Mouse (Mus musculus) ES-Bruce4 (cell line): Measurements from ENCODE around the gene Slc26a9. TPM values are rescaled to one million over a fixed set of nuclear protein-coding genes. Genes with fewer than 3 reads are reported as not detected.

Source experiments
- H3K27ac ChIP-seq: 2 replicates; pipeline ENCODE4 v1.5.1; 2012; ENCODE audit warnings: low read length, inconsistent platforms; ENCODE audit not compliant: insufficient read depth
- H3K27me3 ChIP-seq: 2 replicates; pipeline ENCODE4 v1.6.1; 2012; ENCODE audit warnings: mild to moderate bottlenecking, low read length, inconsistent platforms; ENCODE audit not compliant: control insufficient read depth, poor library complexity, insufficient read depth, severe bottlenecking
- H3K36me3 ChIP-seq: 2 replicates; pipeline ENCODE4 v1.6.1; 2012; ENCODE audit warnings: inconsistent platforms, mild to moderate bottlenecking, low read length, moderate library complexity; ENCODE audit not compliant: control insufficient read depth, poor library complexity, insufficient read depth, severe bottlenecking
- H3K4me1 ChIP-seq: one replicate; pipeline ENCODE4 v1.8.1; 2011; ENCODE audit warnings: low read length; ENCODE audit not compliant: control insufficient read depth, insufficient read depth
- H3K4me3 ChIP-seq: 2 replicates; pipeline ENCODE4 v1.5.1; 2011; ENCODE audit warnings: low read depth, mild to moderate bottlenecking, low read length
- H3K9ac ChIP-seq: 2 replicates; pipeline ENCODE4 v1.6.1; 2012; ENCODE audit warnings: low read depth, mild to moderate bottlenecking, inconsistent platforms; ENCODE audit not compliant: poor library complexity, severe bottlenecking
- H3K9me3 ChIP-seq: replicated peaks from 2 replicates; pipeline ENCODE4 v1.6.1; 2012; ENCODE audit warnings: mild to moderate bottlenecking, low read length, inconsistent platforms; ENCODE audit not compliant: control insufficient read depth, poor library complexity, insufficient read depth, severe bottlenecking
- CTCF ChIP-seq: IDR thresholded peaks from one replicate; pipeline ENCODE4 v1.8.1; 2011; ENCODE audit warnings: low read depth, low read length
- EP300 ChIP-seq: IDR thresholded peaks from 2 replicates; pipeline ENCODE4 v1.6.1; 2011; ENCODE audit warnings: low read depth, low read length; ENCODE audit not compliant: insufficient read depth
- POLR2A ChIP-seq: IDR thresholded peaks from one replicate; pipeline ENCODE4 v1.8.1; 2011; ENCODE audit warnings: low read length; ENCODE audit not compliant: insufficient read depth
- polyA plus RNA-seq: library from polyadenylated mRNA; stranded (reverse); fragments of >200 nt; gene quantifications from 2 replicates; pipeline ENCODE4 v1.2.4, GENCODE M21; 2011; ENCODE audit warnings: low read depth; ENCODE audit not compliant: missing spikeins, insufficient read depth, insufficient read length

Gene Slc26a9
- polyA plus RNA-seq, 1 experiment = not detected

GRCm38 (mm10) chr1:131809651-131810050 is 65.8 kb downstream of the Slc26a9 start:
- Histone ChIP-seq H3K4me1 (no peaks in the 10 kb centered on the region), H3K27ac (no peak overlapping the region), H3K9me3 (no peaks in the 10 kb centered on the region), H3K4me3 (no peak overlapping the region), H3K36me3 (no peaks in the 10 kb centered on the region), H3K9ac (no peak overlapping the region), H3K27me3 (no peaks in the 10 kb centered on the region)
- TF ChIP-seq EP300 (no peak), POLR2A (no peak), CTCF (no peak)

GRCm38 (mm10) chr1:131811393-131811792 is 67.6 kb downstream of the Slc26a9 start:
- no peak overlapping the region for H3K27ac ChIP-seq
- no peaks in the 10 kb centered on the region for H3K36me3 ChIP-seq
- no peaks in the 10 kb centered on the region for H3K9me3 ChIP-seq
- no peaks in the 10 kb centered on the region for H3K27me3 ChIP-seq
- TF ChIP-seq EP300 (no peak), POLR2A (no peak), CTCF (no peak)
- no peak overlapping the region for H3K9ac ChIP-seq
- no peaks in the 10 kb centered on the region for H3K4me1 ChIP-seq
- no peak overlapping the region for H3K4me3 ChIP-seq

DNA sequence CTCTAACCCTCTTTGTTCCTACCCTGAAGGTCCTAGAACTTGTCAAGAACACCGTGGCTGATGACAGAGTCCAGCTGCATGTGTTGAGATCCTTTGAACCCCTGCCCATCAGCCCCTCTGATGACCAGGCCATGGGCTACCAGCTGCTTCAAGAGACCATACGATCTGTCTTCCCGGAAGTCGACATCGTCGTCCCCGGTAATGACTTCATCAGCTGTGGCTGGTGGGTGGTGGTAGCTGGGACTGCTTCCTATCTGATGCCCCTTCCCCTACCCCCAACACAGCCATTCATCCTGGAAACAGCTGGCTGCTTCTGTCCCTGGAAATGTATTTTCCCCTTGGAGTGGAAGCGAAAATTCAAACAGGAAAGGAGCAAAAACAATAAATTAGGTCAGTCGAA is 68.2 kb downstream of the Slc26a9 start:
- Histone ChIP-seq H3K36me3 (no peaks in the 10 kb centered on the region), H3K9me3 (no peaks in the 10 kb centered on the region), H3K4me3 (no peak overlapping the region), H3K9ac (no peak overlapping the region), H3K27me3 (no peaks in the 10 kb centered on the region), H3K27ac (no peak overlapping the region), H3K4me1 (no peaks in the 10 kb centered on the region)
- no peak for TF ChIP-seq CTCF
- TF ChIP-seq EP300 = no peak
- TF ChIP-seq POLR2A = no peak

DNA sequence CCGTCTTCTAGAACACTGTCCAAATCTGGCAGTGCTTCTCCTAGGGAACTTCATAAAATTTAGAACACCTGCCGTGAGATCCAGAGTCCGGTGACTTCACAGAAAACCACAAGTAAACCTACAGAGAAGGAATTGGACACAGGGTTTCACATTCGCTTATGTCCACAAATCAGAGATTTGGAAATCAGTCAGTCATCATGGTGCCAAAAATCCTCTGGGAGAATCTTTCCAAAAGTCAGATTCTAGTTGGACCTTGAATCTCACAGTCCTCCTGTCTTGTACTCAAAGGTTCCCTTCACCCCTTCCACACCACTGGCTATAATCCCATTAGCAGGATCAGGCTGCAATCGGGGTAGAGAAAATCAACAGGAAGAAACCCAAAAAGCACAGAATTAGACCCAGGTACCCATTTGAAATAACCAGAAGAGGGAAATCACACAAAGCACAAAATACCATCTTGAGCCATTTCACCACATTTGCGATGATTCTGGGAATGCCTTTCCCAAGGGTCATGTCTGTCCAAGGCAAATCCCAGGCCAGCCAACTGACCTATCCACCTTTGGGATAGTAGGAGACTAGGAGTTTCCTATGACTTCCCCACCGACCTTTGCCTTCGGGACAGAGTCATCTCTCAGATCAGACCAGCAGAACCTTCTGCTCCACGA is 68.9 kb downstream of the Slc26a9 start:
- H3K9me3 ChIP-seq = no peaks in the 10 kb centered on the region
- no peaks in the 10 kb centered on the region for H3K27me3 ChIP-seq
- no peak overlapping the region for H3K9ac ChIP-seq
- no peaks in the 10 kb centered on the region for H3K36me3 ChIP-seq
- no peak overlapping the region for H3K27ac ChIP-seq
- H3K4me1 ChIP-seq = no peaks in the 10 kb centered on the region
- no peak for TF ChIP-seq EP300
- no peak for TF ChIP-seq CTCF
- no peak for TF ChIP-seq POLR2A
- H3K4me3 ChIP-seq = no peak overlapping the region

- TF ChIP-seq EP300 (no peak), CTCF (no peak), POLR2A (no peak)
- Histone ChIP-seq H3K27me3 (no peaks in the 10 kb centered on the region), H3K9ac (no peak overlapping the region), H3K9me3 (no peaks in the 10 kb centered on the region), H3K4me3 (no peak overlapping the region), H3K36me3 (no peaks in the 10 kb centered on the region), H3K27ac (no peak overlapping the region), H3K4me1 (peaks cover 2% of the 10 kb centered on the region)
Observed at GRCm38 (mm10) chr1:131813731-131814130, 69.9 kb downstream of the Slc26a9 start.

DNA sequence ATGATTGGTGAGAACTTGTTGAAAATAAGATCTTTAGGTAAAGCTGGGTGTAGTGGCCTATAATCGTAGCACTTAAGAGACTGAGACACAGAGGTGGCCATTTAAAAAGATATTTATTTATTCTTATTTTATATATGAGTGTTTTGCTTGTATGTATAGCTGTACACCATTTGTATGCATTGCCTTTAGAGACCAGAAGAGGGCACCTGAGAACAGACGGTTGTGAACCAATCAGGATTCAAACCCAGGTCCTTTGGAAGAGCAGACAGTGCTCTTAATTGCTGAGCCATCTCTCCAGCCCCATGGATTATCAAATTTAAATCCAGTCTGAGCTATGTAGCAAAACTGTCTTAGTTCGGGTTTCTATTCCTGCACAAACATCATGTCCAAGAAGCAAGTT is 70.4 kb downstream of the Slc26a9 start:
- H3K9me3 ChIP-seq = no peaks in the 10 kb centered on the region
- H3K27ac ChIP-seq = no peak overlapping the region
- H3K9ac ChIP-seq = no peak overlapping the region
- H3K4me1 ChIP-seq = peaks cover 2% of the 10 kb centered on the region
- no peak overlapping the region for H3K4me3 ChIP-seq
- no peaks in the 10 kb centered on the region for H3K27me3 ChIP-seq
- no peak for TF ChIP-seq CTCF
- no peak for TF ChIP-seq POLR2A
- no peaks in the 10 kb centered on the region for H3K36me3 ChIP-seq
